Mouse (Mus musculus) induced T-regulatory cell, adult 2 months (primary cell): ENCODE data around the gene Bcl10.
"Not testable (repeated sequence)": the region's sequence is repeated elsewhere in the genome, so short reads cannot be mapped to it uniquely, and the experiment has no call there.

Experiments
- DNase-seq: peaks from one replicate; pipeline ENCODE4 v3.0.0-alpha.2; 2012; ENCODE audit warnings: low read depth

The Bcl10 gene

GRCm38 (mm10) chr3:145913942-145914341, 8.7 kb upstream of the Bcl10 start:
- DNase-seq, result not testable (repeated sequence)

GRCm38 (mm10) chr3:145916374-145916773, 6.2 kb upstream of the Bcl10 start:
- DNase-seq, result peak; percentile 68

GRCm38 (mm10) chr3:145916826-145917225, 5.8 kb upstream of the Bcl10 start:
- DNase-seq, result peak; percentile 80

GRCm38 (mm10) chr3:145922971-145923370, 367 bp downstream of the Bcl10 start:
- DNase-seq, result peak; percentile 31

- peak; percentile 100 for DNase-seq
Observed at GRCm38 (mm10) chr3:145923874-145924577, 1.4 kb downstream of the Bcl10 start.

- DNase-seq, result peak; percentile 88
Observed at GRCm38 (mm10) chr3:145924649-145925337, 2.2 kb downstream of the Bcl10 start.

- peak; percentile 63 for DNase-seq
Observed at GRCm38 (mm10) chr3:145925506-145925905, 2.9 kb downstream of the Bcl10 start.

GRCm38 (mm10) chr3:145929525-145930400, 7.2 kb downstream of the Bcl10 start:
- no peak for DNase-seq

- DNase-seq, result peak; percentile 60
Observed at GRCm38 (mm10) chr3:145933845-145934244, 11.2 kb downstream of the Bcl10 start.

- DNase-seq, result peak; percentile 97
Observed at GRCm38 (mm10) chr3:145937505-145938404, 15.2 kb downstream of the Bcl10 start, which contains the start of gene 2410004B18Rik. Gene 2410004B18Rik (plus strand): TSS chr3:145938014.

GRCm38 (mm10) chr3:145938405-145939349, 16.1 kb downstream of the Bcl10 start:
- peak; percentile 49 for DNase-seq

GRCm38 (mm10) chr3:145939402-145939801, 16.8 kb downstream of the Bcl10 start:
- DNase-seq, result no peak

GRCm38 (mm10) chr3:145939971-145940370, 17.4 kb downstream of the Bcl10 start:
- no peak for DNase-seq

GRCm38 (mm10) chr3:145941971-145942370, 19.4 kb downstream of the Bcl10 start:
- peak; percentile 92 for DNase-seq

- DNase-seq, result no peak
Observed at GRCm38 (mm10) chr3:145944348-145944747, 21.7 kb downstream of the Bcl10 start.

GRCm38 (mm10) chr3:145945904-145946303, 23.3 kb downstream of the Bcl10 start:
- DNase-seq, result no peak

- no peak for DNase-seq
Observed at GRCm38 (mm10) chr3:145946654-145947053, 24.1 kb downstream of the Bcl10 start.

GRCm38 (mm10) chr3:145947539-145948204, 25.1 kb downstream of the Bcl10 start:
- DNase-seq, result no peak

- DNase-seq, result peak; percentile 74
Observed at GRCm38 (mm10) chr3:145950034-145950814, 27.6 kb downstream of the Bcl10 start.
